ENCODE assay signal across 9 mouse cellular contexts in the genomic region with DNA sequence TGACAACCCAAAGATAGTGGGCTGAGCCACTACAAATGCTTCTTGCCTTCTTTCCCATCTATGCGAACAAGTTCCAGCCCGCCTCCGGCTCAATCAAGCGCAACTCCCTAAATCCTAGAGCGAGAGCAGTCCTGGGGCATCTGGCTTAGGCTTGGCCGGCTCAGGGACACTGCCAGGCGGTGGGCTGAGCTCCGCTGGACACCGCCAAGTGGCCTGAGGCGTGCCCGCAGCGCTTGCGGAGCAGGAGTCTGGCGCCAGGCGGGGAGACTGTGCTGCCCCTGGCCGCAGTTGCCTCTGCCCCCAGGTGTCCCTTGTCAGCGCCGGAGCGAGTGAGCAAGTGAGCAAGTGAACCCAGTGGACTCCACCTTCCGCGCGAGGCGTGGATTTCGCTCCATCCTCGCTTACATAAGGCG. TPM values are rescaled to one million over a fixed set of nuclear protein-coding genes. Genes with fewer than 3 reads are reported as not detected.
A peak's percentile ranks its signal among the peaks of the same experiment; 100 is the strongest.
DNase-seq lines count a peak whose midpoint lies in the region; ATAC-seq lines count a peak whose summit lies in the region.
"Had no signal": no experiment of that assay in that cellular context is flagged by ENCODE, and none has a peak within 500 bp of the region (broad histone marks: within the 10 kb centered on the region; RNA-seq: fewer than 3 reads in every experiment).

No protein-coding gene starts in this region.

- peak; percentile 50 for ATAC-seq in frontal cortex, adult (ENCODE audit: low TSS enrichment)
- ATAC-seq in hindbrain, embryonic 13.5 days (ENCODE audit: low FRiP score): peak; percentile 77
- peak; percentile 42; the same call in 1 of the 2 replicates for ATAC-seq in stomach, embryonic 14.5 days (ENCODE audit: insufficient number of reproducible peaks, insufficient read depth, low FRiP score, low read depth)

- H3K27me3 ChIP-seq in hindbrain, embryonic 13.5 days: peaks cover 25% of the 10 kb centered on the region
- 0 out of 2 replicates have a peak, but pooled peaks cover 4% of the 10 kb centered on the region for H3K27me3 ChIP-seq in stomach, embryonic 14.5 days (ENCODE audit: control insufficient read depth, insufficient read depth, low read length)

- no peaks in the 10 kb centered on the region for H3K36me3 ChIP-seq in hindbrain, embryonic 13.5 days
- no peaks in the 10 kb centered on the region for H3K36me3 ChIP-seq in stomach, embryonic 14.5 days (ENCODE audit: control insufficient read depth, insufficient read depth, low read length)

- H3K4me1 ChIP-seq in hindbrain, embryonic 13.5 days (replicated peaks): peaks cover 38% of the 10 kb centered on the region
- peaks cover 8% of the 10 kb centered on the region; the same call in 1 of the 2 replicates for H3K4me1 ChIP-seq in stomach, embryonic 14.5 days (ENCODE audit: control insufficient read depth, insufficient read depth, low read length)

- H3K4me2 ChIP-seq in hindbrain, embryonic 13.5 days: peak overlapping the region; percentile 84
- peak overlapping the region; percentile 93 for H3K4me2 ChIP-seq in stomach, embryonic 14.5 days (replicated peaks; ENCODE audit: low read depth, low read length)

- H3K9me3 ChIP-seq in hindbrain, embryonic 13.5 days: no peaks in the 10 kb centered on the region
- H3K9me3 ChIP-seq in stomach, embryonic 14.5 days (ENCODE audit: control insufficient read depth, low read depth, low read length): no peaks in the 10 kb centered on the region

- H3K27ac ChIP-seq in hindbrain, embryonic 13.5 days: peak overlapping the region; percentile 93
- H3K27ac ChIP-seq in stomach, embryonic 14.5 days (ENCODE audit: low read length): peak overlapping the region; percentile 80

- WGBS in hindbrain, embryonic 13.5 days: 0% methylated on average over 26 of the region's 26 CpGs
- WGBS in stomach, embryonic 14.5 days: under 1% methylated on average over 26 of the region's 26 CpGs

- peak overlapping the region; percentile 85 for H3K4me3 ChIP-seq in hindbrain, embryonic 13.5 days
- H3K4me3 ChIP-seq in stomach, embryonic 14.5 days (ENCODE audit: low read depth, low read length): peak overlapping the region; percentile 71

- H3K9ac ChIP-seq in hindbrain, embryonic 13.5 days: peak overlapping the region; percentile 81
- peak overlapping the region; percentile 52 for H3K9ac ChIP-seq in stomach, embryonic 14.5 days (replicated peaks; ENCODE audit: low read depth, low read length)

- DNase-seq in adrenal gland, adult 18-20 months (ENCODE audit: low spot score in 2 of 2): peak; percentile 43 to 60
- peak; percentile 89 for DNase-seq in cerebellum, adult 8-10 months
- DNase-seq in layer of hippocampus, postnatal 36 days: peak; percentile 76 to 77
- DNase-seq in lung, postnatal 4 days: peak; percentile 49 to 68
- no peak for DNase-seq in thymus, adult 18-20 months

RNA-seq across cellular contexts. Expression of gene Unc5c, which starts 0.3 kb away (rescaled TPM):
- total RNA-seq in adrenal gland, adult 18-20 months (2021): 1 to 10 TPM; 6.1 to 7.7 TPM
- 18.4 and 26.3 TPM in 2 replicates for polyA plus RNA-seq in hindbrain, embryonic 13.5 days (2015; fragmentation: Nextera tagmentation; extraction: Ambion mirVana)
- total RNA-seq in layer of hippocampus, postnatal 36 days (2021): 10 to 100 TPM; 43.7 to 47.0 TPM
- polyA plus RNA-seq in stomach, embryonic 14.5 days (2014; fragmentation: Nextera tagmentation; extraction: Ambion mirVana): 15.9 and 16.8 TPM in 2 replicates
- total RNA-seq: gastrocnemius, postnatal 36 days had no signal

Comparison
In these comparisons a context has a peak if more than half of its experiments do, and no peak if none do; other contexts are left out.
1. DNase-seq: peak in adrenal gland, adult 18-20 months (2 of 2), cerebellum, adult 8-10 months (single experiment), layer of hippocampus, postnatal 36 days (2 of 2) and lung, postnatal 4 days (2 of 2); none in thymus, adult 18-20 months (0 of 2).
2. RNA of gene Unc5c, which starts 0.3 kb away (total RNA-seq): 43.7 to 47.0 TPM in layer of hippocampus, postnatal 36 days; 6.1 to 7.7 TPM in adrenal gland, adult 18-20 months; every median in the first group is over 4 times any median in the second.
3. Peak in every context shown above with its lines, with median percentiles within 50 percentile points of each other: ATAC-seq.